In genomic region chr17:5752716-5753585, GRCm38 (mm10) we compare ENCODE assay signal across 8 mouse cellular contexts.
DNase-seq lines count a peak whose midpoint lies in the region; ATAC-seq lines count a peak whose summit lies in the region.

No protein-coding gene starts in this region.

- intact Hi-C loops in left cerebral cortex, postnatal 14 days (cut with DNase I), result loop anchor here (1.0 kb wide), 1 partner anchor 313 kb away; the partner anchor contains the start of gene Tmem242

- ATAC-seq in intestine, embryonic 14.5 days (replicated peaks; ENCODE audit: low FRiP score, low TSS enrichment, low read depth), result peak; percentile 51
- ATAC-seq in megakaryocyte progenitor cell, adult 5-6 weeks (replicated peaks; ENCODE audit: poor library complexity), result peak; percentile 79
- no peak for ATAC-seq in activated CD4-positive, CD25-positive, alpha-beta regulatory T cell, adult 4 months

- no peak overlapping the region for H3K27ac ChIP-seq in intestine, embryonic 14.5 days (ENCODE audit: low read depth)

- H3K27me3 ChIP-seq in intestine, embryonic 14.5 days (replicated peaks; ENCODE audit: control insufficient read depth, insufficient read depth, low read length), result no peaks in the 10 kb centered on the region

- no peaks in the 10 kb centered on the region for H3K9me3 ChIP-seq in intestine, embryonic 14.5 days (ENCODE audit: control insufficient read depth, low read length)

- H3K36me3 ChIP-seq in intestine, embryonic 14.5 days (ENCODE audit: control insufficient read depth, insufficient read depth, low read length), result no peaks in the 10 kb centered on the region

- WGBS in intestine, embryonic 14.5 days, result 10% methylated on average over 29 of the region's 29 CpGs

- peak overlapping the region; percentile 91 for H3K4me2 ChIP-seq in intestine, embryonic 14.5 days (ENCODE audit: low read length)

- peak overlapping the region; percentile 38 for H3K9ac ChIP-seq in intestine, embryonic 14.5 days (ENCODE audit: low read length)

- peaks cover 6% of the 10 kb centered on the region for H3K4me1 ChIP-seq in intestine, embryonic 14.5 days (replicated peaks; ENCODE audit: control insufficient read depth, insufficient read depth, low read length)

- peak overlapping the region; percentile 44 for H3K4me3 ChIP-seq in intestine, embryonic 14.5 days (ENCODE audit: low read depth, low read length)

- peak; percentile 81 for DNase-seq in adrenal gland, postnatal 25 days
- DNase-seq in embryo, embryonic 10.5 days (ENCODE audit: low spot score), result peak; percentile 90
- DNase-seq in gastrocnemius, postnatal 25 days, result peak; percentile 65
- DNase-seq in intestine, embryonic 14.5 days (ENCODE audit: low spot score), result peak; percentile 97
- peak; percentile 84 for DNase-seq in left cerebral cortex, postnatal 14 days (ENCODE audit: low spot score in 2 of 2)
- DNase-seq in right cerebral cortex, postnatal 25 days, result peak; percentile 79
